Mouse (Mus musculus): ENCODE results near the gene Ralgps2. TPM values are rescaled to one million over a fixed set of nuclear protein-coding genes. Genes with fewer than 3 reads are reported as not detected.

Gene Ralgps2
- total and polyA plus RNA-seq, 3 experiments, result 7.8 to 16.4 TPM; not detected in 1

DNA sequence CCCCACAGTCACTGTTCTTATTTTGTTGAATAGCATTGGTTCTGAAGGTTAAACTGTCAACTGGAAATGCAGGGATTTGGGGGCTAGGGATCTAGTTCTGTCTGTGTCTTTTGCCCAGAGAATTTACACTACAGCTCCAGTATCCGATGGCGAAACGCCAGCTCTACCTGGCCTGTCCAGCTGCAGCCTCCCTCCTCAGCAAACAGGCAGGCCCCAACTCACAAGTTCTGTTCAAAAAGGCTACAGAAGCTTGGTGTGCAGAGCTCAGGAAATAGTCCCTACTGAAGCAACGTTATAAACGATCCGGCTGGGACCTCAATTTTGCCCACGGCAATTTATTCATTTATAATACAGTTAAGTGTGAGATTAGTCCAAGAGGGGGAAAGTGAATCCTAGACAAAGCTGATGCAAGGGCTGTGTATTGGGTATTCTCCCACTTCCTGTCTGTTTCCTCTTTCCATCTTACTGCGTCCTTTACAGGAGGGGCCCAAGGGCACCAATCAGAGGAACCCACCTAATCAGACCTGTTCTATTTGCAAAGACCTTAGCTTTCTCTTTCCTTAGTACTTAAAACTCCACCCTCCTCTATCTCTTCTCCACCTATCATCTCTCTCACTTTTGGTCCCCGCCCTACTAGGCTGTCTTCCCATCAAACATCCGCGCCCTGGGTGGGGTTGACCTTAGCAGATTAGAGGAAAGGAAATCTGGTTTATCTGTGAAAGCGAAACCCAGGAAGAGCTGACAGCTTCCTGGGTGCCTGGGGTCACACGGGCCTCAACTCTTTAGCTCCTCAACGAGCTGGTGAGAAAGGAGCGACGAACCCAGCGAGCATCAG is 16.7 kb upstream of the Ralgps2 start:
- Histone ChIP-seq H3K27me3 (ENCODE audit: control insufficient read depth in 1 of 2, insufficient read depth in 2 of 2, low read length in 2 of 2) (no peaks in the 10 kb centered on the region; a peak in 1 of 4 replicates), H3K9me3 (replicated peaks; ENCODE audit: insufficient read depth, low read length) (no peaks in the 10 kb centered on the region), H3K36me3 (ENCODE audit: control insufficient read depth in 1 of 2, insufficient read depth in 2 of 2, low read length in 2 of 2) (peaks cover 0 to 13% of the 10 kb centered on the region in 2 experiments; a peak in 2 of 4 replicates), H3K27ac (ENCODE audit: control insufficient read depth, low read depth, low read length) (no peak overlapping the region), H3K79me2 (ENCODE audit: control insufficient read depth, insufficient read depth, low read length, poor library complexity) (no peaks in the 10 kb centered on the region), H3K4me1 (ENCODE audit: control insufficient read depth in 1 of 2, insufficient read depth in 2 of 2, low read length in 2 of 2) (peaks cover 0 to 14% of the 10 kb centered on the region in 2 experiments; a peak in 2 of 4 replicates), H3K9ac (ENCODE audit: control insufficient read depth, low read depth, low read length, poor library complexity, severe bottlenecking) (no peak overlapping the region), H3K4me3 (ENCODE audit: control insufficient read depth in 1 of 2, insufficient read depth in 1 of 2, low read depth in 2 of 2, low read length in 2 of 2) (no peak overlapping the region)
- DNase-seq (ENCODE audit: low read depth, low spot score), result peak; percentile 73
- TF ChIP-seq HCFC1 (IDR thresholded peaks at IDR 0.05; ENCODE audit: low read depth, low read length), result 0 out of 2 replicates have a peak, but pooled peaks have one; percentile 39
- 0 out of 4 replicates have a peak, but pooled peaks of 1 of the 2 experiments have one; percentile 27 for TF ChIP-seq USF2 (IDR thresholded peaks at IDR 0.05; ENCODE audit: borderline replicate concordance in 1 of 2, insufficient read depth in 1 of 2, low read depth in 1 of 2, low read length in 2 of 2)
- no peak for TF ChIP-seq MAFK (IDR thresholded peaks at IDR 0.05; ENCODE audit: borderline replicate concordance, low read depth, low read length)
- TF ChIP-seq CHD2 (IDR thresholded peaks at IDR 0.05; ENCODE audit: low read length), result no peak
- TF ChIP-seq NELFE (IDR thresholded peaks at IDR 0.05; ENCODE audit: low read depth, low read length), result no peak
- TF ChIP-seq USF1 (IDR thresholded peaks at IDR 0.05; ENCODE audit: low read depth, low read length), result peak; percentile 73
- TF ChIP-seq ZMIZ1 (IDR thresholded peaks at IDR 0.05; ENCODE audit: low read depth, low read length), result no peak
- peak; percentile 92 for TF ChIP-seq RCOR1 (IDR thresholded peaks at IDR 0.05; ENCODE audit: low read depth, low read length)
- TF ChIP-seq MEF2A (IDR thresholded peaks at IDR 0.05; ENCODE audit: extremely low read depth, insufficient replicate concordance, low read depth, low read length, poor library complexity, severe bottlenecking), result no peak
- TF ChIP-seq POLR2AphosphoS5 (IDR thresholded peaks at IDR 0.05; ENCODE audit: borderline replicate concordance, low read depth, low read length), result no peak
- 0 out of 2 replicates have a peak, but pooled peaks have one; percentile 32 for TF ChIP-seq MAX (IDR thresholded peaks at IDR 0.05; ENCODE audit: low read length)
- no peak for TF ChIP-seq NRF1 (IDR thresholded peaks at IDR 0.05; ENCODE audit: insufficient read depth, low read depth, low read length, poor library complexity, severe bottlenecking)
- TF ChIP-seq ELF1 (IDR thresholded peaks at IDR 0.05; ENCODE audit: low read depth, low read length), result peak; percentile 40; the same call in 1 of the 2 replicates

DNA sequence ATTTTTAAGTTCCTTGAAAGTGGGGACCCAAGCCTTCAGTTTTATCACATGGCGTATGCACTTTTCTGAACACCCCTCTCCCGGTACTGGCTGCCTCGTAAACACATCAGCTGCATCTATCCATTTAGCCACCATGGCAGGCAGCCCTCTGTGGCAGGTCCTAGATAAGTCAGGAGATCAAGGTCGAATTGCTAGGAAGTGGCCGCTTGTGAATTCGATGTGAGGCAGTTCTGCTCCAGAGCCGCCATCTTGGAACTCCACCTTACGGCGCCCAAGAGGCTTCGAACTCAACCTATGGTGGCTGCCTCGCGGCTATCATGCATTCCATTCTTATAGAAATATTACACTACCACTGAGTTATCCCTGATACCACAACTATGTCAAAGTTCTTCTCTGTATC is 14.8 kb upstream of the Ralgps2 start:
- Histone ChIP-seq H3K9ac (ENCODE audit: control insufficient read depth, low read depth, low read length, poor library complexity, severe bottlenecking) (no peak overlapping the region), H3K4me1 (ENCODE audit: control insufficient read depth in 1 of 2, insufficient read depth in 2 of 2, low read length in 2 of 2) (peaks cover 0 to 14% of the 10 kb centered on the region in 2 experiments; a peak in 2 of 4 replicates), H3K79me2 (ENCODE audit: control insufficient read depth, insufficient read depth, low read length, poor library complexity) (no peaks in the 10 kb centered on the region), H3K4me3 (ENCODE audit: control insufficient read depth in 1 of 2, insufficient read depth in 1 of 2, low read depth in 2 of 2, low read length in 2 of 2) (no peak overlapping the region), H3K27ac (ENCODE audit: control insufficient read depth, low read depth, low read length) (no peak overlapping the region), H3K36me3 (ENCODE audit: control insufficient read depth in 1 of 2, insufficient read depth in 2 of 2, low read length in 2 of 2) (peaks cover 0 to 10% of the 10 kb centered on the region in 2 experiments; a peak in 2 of 4 replicates), H3K27me3 (ENCODE audit: control insufficient read depth in 1 of 2, insufficient read depth in 2 of 2, low read length in 2 of 2) (no peaks in the 10 kb centered on the region; a peak in 1 of 4 replicates), H3K9me3 (replicated peaks; ENCODE audit: insufficient read depth, low read length) (no peaks in the 10 kb centered on the region)
- DNase-seq (ENCODE audit: low read depth, low spot score), result no peak
- TF ChIP-seq TAL1 (IDR thresholded peaks at IDR 0.05; ENCODE audit: low read length), result no peak
- TF ChIP-seq POLR2AphosphoS2 (IDR thresholded peaks at IDR 0.05; ENCODE audit: low read length), result no peak
- no peak for TF ChIP-seq MAX (IDR thresholded peaks at IDR 0.05; ENCODE audit: low read length)
- TF ChIP-seq NRF1 (IDR thresholded peaks at IDR 0.05; ENCODE audit: insufficient read depth, low read depth, low read length, poor library complexity, severe bottlenecking), result no peak
- TF ChIP-seq KAT2A (conservative IDR thresholded peaks at IDR 0.05; ENCODE audit: low read depth, low read length), result no peak
- TF ChIP-seq TBP (IDR thresholded peaks at IDR 0.05; ENCODE audit: low read depth, low read length), result no peak
- no peak for TF ChIP-seq CHD1 (IDR thresholded peaks at IDR 0.05; ENCODE audit: low read depth, low read length)
- TF ChIP-seq RCOR1 (IDR thresholded peaks at IDR 0.05; ENCODE audit: low read depth, low read length), result no peak
- TF ChIP-seq ETS1 (IDR thresholded peaks at IDR 0.05; ENCODE audit: low read depth, low read length), result no peak
- no peak for TF ChIP-seq CTCF (IDR thresholded peaks at IDR 0.05 in 2 of 3, conservative IDR thresholded peaks at IDR 0.05 in 1 of 3; ENCODE audit: control insufficient read depth in 1 of 3, insufficient read depth in 1 of 3, low read depth in 2 of 3, low read length in 3 of 3, poor library complexity in 1 of 3, severe bottlenecking in 1 of 3)
- no peak for TF ChIP-seq CHD2 (IDR thresholded peaks at IDR 0.05; ENCODE audit: low read length)
- no peak for TF ChIP-seq ZNF384 (IDR thresholded peaks at IDR 0.05; ENCODE audit: low read depth, low read length)
- TF ChIP-seq POLR2AphosphoS5 (IDR thresholded peaks at IDR 0.05; ENCODE audit: borderline replicate concordance, low read depth, low read length), result no peak
- TF ChIP-seq TCF12 (IDR thresholded peaks at IDR 0.05; ENCODE audit: low read depth, low read length), result no peak
- TF ChIP-seq HCFC1 (IDR thresholded peaks at IDR 0.05; ENCODE audit: low read depth, low read length), result no peak
